Mouse (Mus musculus): Measurements from ENCODE around the gene Ube2l6. TPM values are rescaled to one million over a fixed set of nuclear protein-coding genes. Genes with fewer than 3 reads are reported as not detected.
"Not testable (repeated sequence)": the region's sequence is repeated elsewhere in the genome, so short reads cannot be mapped to it uniquely, and the experiment has no call there.

Ube2l6 gene
- polyA plus RNA-seq, 1 experiment from 2014 or later: 4.7 TPM

DNA sequence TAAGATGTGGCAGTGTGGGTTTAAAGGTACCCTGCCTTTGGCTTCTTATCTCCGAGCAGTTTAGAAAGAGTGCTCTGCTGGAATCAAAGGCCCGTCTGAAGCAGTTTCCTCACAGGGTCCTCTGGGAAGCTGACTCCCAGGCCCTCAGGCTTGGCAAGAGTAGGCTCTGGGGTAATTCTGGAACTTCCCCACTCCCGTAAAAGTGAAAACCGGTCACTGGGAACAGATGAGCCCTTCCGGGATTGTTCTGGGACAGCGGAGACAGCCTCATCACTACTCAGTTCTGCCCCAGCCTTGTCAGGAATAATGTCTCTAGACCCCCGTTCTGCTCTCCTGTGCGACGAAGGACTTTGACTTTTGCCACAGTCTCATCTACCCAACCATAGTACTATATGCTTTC, 8.2 kb upstream of the Ube2l6 start:
- in situ Hi-C loops (cut with MboI; ENCODE audit: low pct_unique_long_range_greater_than_20kb): no loop called here
- POLR2A ChIA-PET: interaction anchor here (1.1 kb wide), 1 partner anchor 11 kb away, joined by 3 read pairs; no protein-coding TSS in a partner anchor

DNA sequence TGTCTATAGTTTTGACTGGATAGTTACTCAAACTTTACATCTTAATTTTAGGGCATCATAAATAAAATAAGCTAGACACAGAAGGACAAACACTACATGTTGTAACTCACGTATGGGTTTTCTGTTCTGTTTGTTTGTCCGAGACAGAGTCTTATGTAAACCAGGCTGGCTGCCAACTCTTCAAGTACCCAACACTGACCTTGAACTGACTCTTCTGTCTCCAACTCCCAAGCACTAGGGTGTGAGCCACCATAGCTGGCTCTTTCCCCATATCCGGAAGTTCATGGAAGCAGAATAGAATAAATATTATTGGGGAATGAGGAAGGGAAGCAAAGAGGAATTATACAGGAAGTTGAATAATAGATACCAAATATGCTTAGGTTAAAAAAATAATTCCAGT, 6.1 kb upstream of the Ube2l6 start:
- peaks cover 4% of the 10 kb centered on the region for H3K27me3 ChIP-seq
- no peak for TF ChIP-seq CTCF (IDR thresholded peaks at IDR 0.05)
- ATAC-seq: no peak
- in situ Hi-C loops (cut with MboI; ENCODE audit: low pct_unique_long_range_greater_than_20kb): no loop called here
- POLR2A ChIA-PET: no interaction called here
- CTCF ChIA-PET: no interaction called here
- DNase-seq (ENCODE audit: low read depth, low spot score): no peak

More for the DNA sequence above, 8.2 kb upstream of the Ube2l6 start:
- ATAC-seq: no peak
- no peak for TF ChIP-seq CTCF (IDR thresholded peaks at IDR 0.05)
- H3K27me3 ChIP-seq: peaks cover 5% of the 10 kb centered on the region
- CTCF ChIA-PET: no interaction called here
- DNase-seq (ENCODE audit: low read depth, low spot score): no peak

DNA sequence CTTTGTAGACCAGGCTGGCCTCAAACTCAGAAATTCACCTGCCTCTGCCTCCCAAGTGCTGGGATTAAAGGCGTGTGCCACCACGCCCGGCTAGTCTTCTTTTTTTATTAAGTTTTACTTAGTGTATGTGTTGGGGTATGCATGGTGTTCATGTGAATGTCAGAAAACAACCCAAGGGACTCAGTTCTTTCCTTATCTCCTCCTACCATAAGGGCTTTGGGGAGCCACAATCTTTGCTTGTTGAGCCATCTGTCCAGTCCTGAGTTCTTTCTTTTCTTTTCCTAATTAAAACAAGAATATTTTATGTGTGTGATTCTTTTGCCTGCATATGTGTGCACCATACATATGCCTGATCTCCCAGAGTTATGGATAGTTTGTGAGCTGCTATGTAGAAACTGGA, 5.5 kb upstream of the Ube2l6 start:
- ATAC-seq (no peak), DNase-seq (ENCODE audit: low read depth, low spot score) (no peak)
- in situ Hi-C loops (cut with MboI; ENCODE audit: low pct_unique_long_range_greater_than_20kb): no loop called here
- POLR2A ChIA-PET: no interaction called here
- TF ChIP-seq CTCF (IDR thresholded peaks at IDR 0.05): no peak
- CTCF ChIA-PET: no interaction called here
- peaks cover 4% of the 10 kb centered on the region for H3K27me3 ChIP-seq

DNA sequence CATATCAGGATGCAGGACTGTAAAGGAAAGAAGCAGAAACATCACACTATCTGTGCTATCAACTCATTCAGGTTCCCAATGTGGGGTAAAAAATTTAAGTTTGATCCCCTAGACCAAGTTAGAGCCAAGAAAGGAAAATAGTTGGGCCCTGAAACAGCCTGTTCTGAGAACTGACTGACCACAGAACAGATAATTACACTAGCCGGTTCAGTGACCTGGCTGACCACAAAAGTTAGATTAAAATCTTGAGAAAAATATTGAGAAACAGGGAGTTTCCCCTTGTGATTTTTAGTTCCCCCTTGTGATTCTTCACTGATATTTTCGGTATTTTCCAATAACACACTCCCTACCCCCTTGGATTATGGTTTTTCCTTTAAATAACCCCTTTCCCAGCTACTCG, 4.8 kb upstream of the Ube2l6 start:
- in situ Hi-C loops (cut with MboI; ENCODE audit: low pct_unique_long_range_greater_than_20kb): no loop called here
- ChIA-PET CTCF (no interaction called here), POLR2A (no interaction called here)
- H3K27me3 ChIP-seq: no peaks in the 10 kb centered on the region
- no peak for TF ChIP-seq CTCF (IDR thresholded peaks at IDR 0.05)
- DNase-seq (ENCODE audit: low read depth, low spot score): no peak
- ATAC-seq: no peak

DNA sequence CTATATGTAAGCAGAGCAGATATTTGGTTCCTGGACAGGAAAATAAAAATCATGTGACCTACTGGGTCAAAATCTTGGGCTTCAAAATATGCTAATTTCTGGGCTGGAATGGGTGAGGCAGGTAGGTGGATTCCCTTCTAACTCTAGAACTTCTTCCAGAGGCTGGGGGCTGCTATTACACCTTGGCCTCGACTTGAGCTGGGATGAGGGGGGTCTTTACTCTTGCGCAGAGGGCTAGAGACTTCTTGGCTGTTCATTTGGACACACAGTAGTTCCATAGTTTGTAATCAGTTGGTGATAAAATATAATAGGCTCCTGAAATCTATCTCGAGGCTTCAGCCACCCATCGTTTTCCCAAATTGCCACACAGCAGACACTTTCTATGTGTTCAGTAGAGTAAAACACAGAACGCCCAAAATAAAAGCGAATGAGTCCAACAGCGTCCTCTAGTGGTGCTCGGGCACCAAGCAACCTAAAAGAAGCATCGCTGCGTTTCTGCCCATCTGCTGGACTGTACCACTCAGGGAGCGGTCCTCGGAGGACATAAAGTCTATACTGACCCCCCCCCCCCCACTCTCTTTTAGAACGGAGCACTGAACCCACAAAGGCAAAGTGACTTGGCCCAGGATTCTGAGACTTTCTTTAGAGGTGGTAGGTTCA, 665 bp upstream of the Ube2l6 start:
- DNase-seq (ENCODE audit: low read depth, low spot score): no peak
- CTCF ChIA-PET: interaction anchor here (0.7 to 3.1 kb wide), 11 partner anchors 9 to 57 kb away, joined by 3 to 21 read pairs (median 3); no protein-coding TSS in a partner anchor
- in situ Hi-C loops (cut with MboI; ENCODE audit: low pct_unique_long_range_greater_than_20kb): no loop called here
- POLR2A ChIA-PET: no interaction called here
- ATAC-seq: peak; percentile 73
- TF ChIP-seq CTCF (IDR thresholded peaks at IDR 0.05): peak; percentile 92
- no peaks in the 10 kb centered on the region for H3K27me3 ChIP-seq

DNA sequence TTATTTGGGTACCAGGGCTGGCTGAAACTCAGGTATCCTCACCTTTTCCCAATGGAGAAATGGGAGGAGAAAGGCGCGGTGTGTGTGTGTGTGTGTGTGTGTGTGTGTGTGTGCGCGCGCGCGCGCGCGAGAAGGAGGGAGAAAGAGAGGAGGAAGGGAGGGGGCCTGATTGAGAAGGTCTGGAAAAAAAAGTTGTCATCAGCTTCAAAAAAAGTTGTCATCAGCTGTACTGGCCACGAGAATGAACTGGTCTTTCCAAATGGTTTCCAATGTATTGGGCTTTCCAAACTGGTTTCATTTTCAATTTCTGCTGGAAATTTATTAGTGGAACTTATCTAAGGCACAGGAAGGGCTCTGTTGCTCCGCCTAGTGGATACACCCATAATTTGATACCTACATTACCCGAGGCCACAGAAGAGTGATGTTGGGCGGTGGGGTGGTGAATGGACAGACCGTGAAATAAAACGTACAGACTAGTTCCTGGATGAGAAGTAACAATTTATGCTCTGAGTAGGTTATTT, 473 bp downstream of the Ube2l6 start:
- peak; percentile 78 for TF ChIP-seq CTCF (IDR thresholded peaks at IDR 0.05)
- ATAC-seq: peak; percentile 72
- H3K27me3 ChIP-seq: no peaks in the 10 kb centered on the region
- in situ Hi-C loops (cut with MboI; ENCODE audit: low pct_unique_long_range_greater_than_20kb): no loop called here
- POLR2A ChIA-PET: interaction anchor here (0.6 kb wide), 1 partner anchor 95 kb away, joined by 3 read pairs; no protein-coding TSS in a partner anchor
- no peak for DNase-seq (ENCODE audit: low read depth, low spot score)
- CTCF ChIA-PET: interaction anchor here (0.7 to 3.1 kb wide), 8 partner anchors 11 to 58 kb away, joined by 3 to 21 read pairs (median 5); no protein-coding TSS in a partner anchor

DNA sequence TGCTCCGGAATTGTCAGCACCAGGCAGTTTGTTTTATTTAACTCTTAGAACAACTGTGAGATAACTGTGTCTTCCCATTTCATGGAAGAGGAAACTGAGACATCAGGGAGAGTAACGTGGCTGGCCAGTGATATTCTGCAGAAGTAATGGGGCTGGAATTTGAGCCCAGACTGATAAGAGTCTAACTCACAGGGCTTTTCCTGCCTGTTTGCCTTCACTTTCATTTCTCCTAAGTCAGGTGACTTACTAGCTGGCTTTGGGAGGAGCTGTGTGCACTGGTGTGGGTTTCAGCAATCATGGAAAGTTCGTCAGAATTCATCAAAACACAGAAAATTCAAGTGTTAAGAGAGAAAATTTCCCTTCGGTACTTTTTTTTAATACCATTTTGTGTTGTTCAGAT, 1.7 kb downstream of the Ube2l6 start:
- ATAC-seq: no peak
- no peak for DNase-seq (ENCODE audit: low read depth, low spot score)
- TF ChIP-seq CTCF (IDR thresholded peaks at IDR 0.05): no peak
- CTCF ChIA-PET: interaction anchor here (0.7 to 3.1 kb wide), 2 partner anchors 16 to 59 kb away, joined by 3 to 21 read pairs; no protein-coding TSS in a partner anchor
- in situ Hi-C loops (cut with MboI; ENCODE audit: low pct_unique_long_range_greater_than_20kb): loop anchor here (10.0 kb wide), 1 partner anchor 316 kb away; no protein-coding TSS in a partner anchor
- POLR2A ChIA-PET: no interaction called here
- no peaks in the 10 kb centered on the region for H3K27me3 ChIP-seq

DNA sequence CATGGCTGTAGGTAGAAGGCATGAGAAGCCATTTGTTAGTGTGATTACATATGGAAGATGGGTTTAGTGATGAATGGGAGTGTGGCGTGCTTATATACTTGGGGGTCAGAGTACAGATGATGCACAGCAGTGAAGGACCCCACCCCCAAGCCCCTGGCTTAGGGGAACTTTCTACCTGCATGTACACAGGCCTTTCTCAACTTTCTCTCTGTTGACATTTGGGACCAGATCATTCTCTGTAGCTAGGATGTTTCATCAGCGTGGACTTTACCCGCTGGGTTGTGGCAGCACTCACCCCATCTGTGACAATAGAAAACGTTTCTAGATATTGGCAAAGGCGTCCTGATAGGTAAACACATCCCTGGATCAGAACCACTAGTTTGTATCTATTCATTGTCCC, 2.6 kb downstream of the Ube2l6 start:
- H3K27me3 ChIP-seq; ATAC-seq; CTCF ChIA-PET; DNase-seq (ENCODE audit: low read depth, low spot score); POLR2A ChIA-PET: not testable (repeated sequence)
- in situ Hi-C loops (cut with MboI; ENCODE audit: low pct_unique_long_range_greater_than_20kb): loop anchor here (10.0 kb wide), 1 partner anchor 316 kb away; no protein-coding TSS in a partner anchor

DNA sequence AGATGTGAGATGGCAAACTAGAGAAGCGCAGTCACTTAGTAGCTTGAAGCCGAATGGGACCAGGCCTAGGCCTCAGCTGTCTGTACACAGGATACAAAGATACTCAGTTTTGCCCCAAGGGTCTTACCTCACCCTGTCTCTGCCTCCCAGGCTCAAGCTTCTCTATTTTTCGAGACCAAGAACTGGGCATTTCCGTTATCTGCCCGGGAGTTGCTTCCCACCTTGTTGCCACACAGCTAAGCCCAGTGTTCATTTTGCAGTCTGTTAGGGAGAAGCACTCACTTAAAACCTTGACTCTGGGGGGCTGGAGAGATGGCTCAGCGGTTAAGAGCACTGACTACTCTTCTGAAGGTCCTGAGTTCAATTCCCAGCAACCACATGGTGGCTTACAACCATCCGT, 5.3 kb downstream of the Ube2l6 start:
- no peak for TF ChIP-seq CTCF (IDR thresholded peaks at IDR 0.05)
- CTCF ChIA-PET: interaction anchor here (0.9 to 1.6 kb wide), 3 partner anchors 16 to 64 kb away, joined by 3 to 4 read pairs (median 3); no protein-coding TSS in a partner anchor
- DNase-seq (ENCODE audit: low read depth, low spot score) (no peak), ATAC-seq (no peak)
- no peaks in the 10 kb centered on the region for H3K27me3 ChIP-seq
- POLR2A ChIA-PET: interaction anchor here (0.9 kb wide), 1 partner anchor 51 kb away, joined by 5 read pairs; no protein-coding TSS in a partner anchor
- in situ Hi-C loops (cut with MboI; ENCODE audit: low pct_unique_long_range_greater_than_20kb): loop anchor here (10.0 kb wide), 1 partner anchor 319 kb away; no protein-coding TSS in a partner anchor

DNA sequence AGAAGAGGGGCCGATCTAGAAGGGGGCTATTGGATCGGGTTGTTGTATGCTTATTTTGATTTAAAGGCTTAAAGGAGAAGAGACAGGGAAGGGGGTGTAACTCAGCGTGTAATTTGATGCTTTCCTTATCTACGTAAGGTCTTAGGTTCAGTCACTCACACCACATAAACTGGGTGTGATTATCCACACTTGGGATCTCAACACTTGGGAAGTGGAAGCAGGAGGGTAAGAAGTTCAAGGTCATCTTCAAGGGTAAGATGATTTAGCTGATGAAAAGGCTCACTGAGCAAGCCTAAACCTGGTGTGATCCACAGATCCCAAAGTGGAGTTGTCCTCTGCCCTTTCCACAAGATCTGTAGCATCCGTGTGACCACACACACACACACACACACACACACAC, 7.9 kb downstream of the Ube2l6 start:
- ATAC-seq (no peak), DNase-seq (ENCODE audit: low read depth, low spot score) (no peak)
- POLR2A ChIA-PET: interaction anchor here (1.4 kb wide), 1 partner anchor 18 kb away, joined by 4 read pairs; no protein-coding TSS in a partner anchor
- no peaks in the 10 kb centered on the region for H3K27me3 ChIP-seq
- in situ Hi-C loops (cut with MboI; ENCODE audit: low pct_unique_long_range_greater_than_20kb): loop anchor here (10.0 kb wide), 1 partner anchor 322 kb away; no protein-coding TSS in a partner anchor
- no peak for TF ChIP-seq CTCF (IDR thresholded peaks at IDR 0.05)
- CTCF ChIA-PET: no interaction called here

DNA sequence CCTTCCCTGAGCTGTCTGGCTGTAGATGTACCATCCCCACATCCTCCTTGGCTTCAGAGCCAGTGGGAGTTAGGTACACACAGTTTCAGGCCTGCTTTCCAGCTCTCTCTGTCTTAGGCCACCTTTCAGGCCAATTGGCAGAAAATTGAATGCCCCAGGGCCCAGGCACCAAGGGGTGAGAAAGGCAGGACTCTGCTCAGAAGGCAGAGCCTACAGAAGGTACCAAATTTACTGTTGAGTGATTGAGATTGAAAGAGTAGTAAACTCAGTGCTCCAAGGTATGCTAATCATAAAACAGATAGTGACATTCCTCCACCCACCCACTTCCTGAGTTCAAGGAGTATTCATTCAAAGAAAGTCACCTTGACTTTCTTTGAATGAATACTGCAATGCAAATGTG, 10.7 kb downstream of the Ube2l6 start:
- no peaks in the 10 kb centered on the region for H3K27me3 ChIP-seq
- ChIA-PET POLR2A (interaction anchor here (0.6 kb wide), 1 partner anchor 98 kb away, joined by 4 read pairs; no protein-coding TSS in a partner anchor), CTCF (no interaction called here)
- TF ChIP-seq CTCF (IDR thresholded peaks at IDR 0.05): no peak
- DNase-seq (ENCODE audit: low read depth, low spot score): no peak
- ATAC-seq: no peak
- in situ Hi-C loops (cut with MboI; ENCODE audit: low pct_unique_long_range_greater_than_20kb): loop anchor here (10.0 kb wide), 1 partner anchor 325 kb away; no protein-coding TSS in a partner anchor

Measured in Patski (cell line).